Comparison of ENCODE assay signal across 21 mouse cellular contexts in the genomic region with DNA sequence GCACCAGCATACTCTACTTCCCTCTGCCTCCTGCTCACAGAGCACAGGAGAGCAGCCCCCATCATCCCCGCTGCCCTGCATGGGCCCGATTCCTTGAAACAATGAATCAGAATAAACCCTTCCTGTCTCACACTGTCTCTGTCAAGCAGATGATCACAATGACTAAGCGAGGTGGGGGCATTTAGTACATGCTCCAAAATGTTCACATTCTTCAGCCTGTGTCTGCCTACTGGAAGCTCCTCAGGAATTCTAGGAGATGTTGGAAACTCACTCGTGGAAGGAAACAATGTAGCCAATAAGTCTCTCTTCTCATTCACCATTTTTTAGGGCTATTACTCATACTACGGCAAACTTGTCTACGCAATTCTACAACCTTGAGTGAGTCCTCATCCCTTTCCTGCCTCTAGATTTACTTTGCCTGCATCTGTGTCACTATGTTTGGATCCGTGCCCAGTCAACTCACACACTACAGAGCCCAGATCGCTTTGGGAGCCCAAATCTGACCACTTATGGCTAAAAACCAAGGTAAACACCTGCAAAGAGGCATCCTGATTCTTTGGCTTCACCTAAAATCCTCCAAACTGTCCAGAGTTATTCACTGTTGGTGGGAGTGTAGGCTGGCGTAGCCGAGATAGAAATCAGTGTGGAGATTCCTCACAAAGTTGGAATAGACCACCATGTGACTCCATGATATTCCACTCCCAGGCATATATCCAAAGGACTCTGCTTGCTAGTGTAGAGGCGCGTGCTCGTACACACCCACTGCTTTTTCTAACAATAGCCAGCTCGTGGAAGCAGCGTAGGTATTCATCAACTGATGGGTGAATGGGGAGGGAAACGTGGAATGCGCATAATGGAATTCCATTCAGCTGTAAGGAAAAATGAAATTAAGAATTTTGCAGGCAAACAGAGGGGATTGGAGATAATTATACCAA.
DNase-seq lines count a peak whose midpoint lies in the region; ATAC-seq and TF ChIP-seq lines count a peak whose summit lies in the region.
"Had no signal": no experiment of that assay in that cellular context is flagged by ENCODE, and none has a peak within 500 bp of the region (broad histone marks: within the 10 kb centered on the region; RNA-seq: fewer than 3 reads in every experiment).

No protein-coding gene starts in this region.

- no peaks in the 10 kb centered on the region for H3K27me3 ChIP-seq in hindbrain, embryonic 14.5 days (ENCODE audit: control insufficient read depth, insufficient read depth, low read length)
- no peaks in the 10 kb centered on the region for H3K27me3 ChIP-seq in midbrain, embryonic 13.5 days
- H3K27me3 ChIP-seq: CH12.LX; heart, embryonic 15.5 days; kidney, embryonic 15.5 days; limb, embryonic 13.5 days; liver, embryonic 15.5 days; midbrain, embryonic 15.5 days had no signal

- ATAC-seq in hindbrain, embryonic 14.5 days (ENCODE audit: low FRiP score) = no peak
- ATAC-seq in midbrain, embryonic 13.5 days = no peak
- ATAC-seq: inflammation-experienced regulatory T-cells, adult 6 months; lung, postnatal 0 days; midbrain, embryonic 15.5 days had no signal

- no peaks in the 10 kb centered on the region for H3K9me3 ChIP-seq in hindbrain, embryonic 14.5 days (ENCODE audit: control insufficient read depth, low read length)
- H3K9me3 ChIP-seq in midbrain, embryonic 13.5 days = no peaks in the 10 kb centered on the region; the same call in 1 of the 2 replicates
- H3K9me3 ChIP-seq: heart, embryonic 15.5 days; midbrain, embryonic 15.5 days had no signal

- no peak overlapping the region for H3K9ac ChIP-seq in hindbrain, embryonic 14.5 days
- no peak overlapping the region for H3K9ac ChIP-seq in midbrain, embryonic 13.5 days (replicated peaks)
- H3K9ac ChIP-seq: heart, embryonic 15.5 days; kidney, embryonic 15.5 days; limb, embryonic 13.5 days; liver, embryonic 15.5 days; midbrain, embryonic 15.5 days had no signal

- H3K36me3 ChIP-seq in hindbrain, embryonic 14.5 days (replicated peaks; ENCODE audit: control insufficient read depth, insufficient read depth) = no peaks in the 10 kb centered on the region
- no peaks in the 10 kb centered on the region for H3K36me3 ChIP-seq in midbrain, embryonic 13.5 days
- H3K36me3 ChIP-seq: heart, embryonic 15.5 days; kidney, embryonic 15.5 days; limb, embryonic 13.5 days; liver, embryonic 15.5 days; midbrain, embryonic 15.5 days had no signal

- WGBS in hindbrain, embryonic 14.5 days = 72% methylated on average over 17 of the region's 17 CpGs
- 84% methylated on average over 17 of the region's 17 CpGs for WGBS in midbrain, embryonic 13.5 days

- peak; percentile 12 for DNase-seq in adrenal gland, adult 8-10 months
- DNase-seq in adrenal gland, postnatal 4 days (ENCODE audit: low spot score in 2 of 2) = no peak
- peak; percentile 11 to 39 for DNase-seq in layer of hippocampus, adult 2 months (ENCODE audit: low spot score in 2 of 2)
- no peak for DNase-seq in layer of hippocampus, postnatal 25 days (ENCODE audit: extremely low spot score in 1 of 2, low spot score in 1 of 2)
- peak; percentile 28 for DNase-seq in adrenal gland, postnatal 14 days
- peak; percentile 28 to 31 for DNase-seq in left cerebral cortex, postnatal 36 days (ENCODE audit: low spot score in 2 of 2)
- DNase-seq in hindbrain, embryonic 14.5 days (ENCODE audit: low spot score) = no peak
- DNase-seq: cerebellum, adult 11-12 months; cerebellum, postnatal 25 days; gastrocnemius, postnatal 14 days; heart, adult 2 months; thymus, adult 18-20 months had no signal

- H3K4me1 ChIP-seq in hindbrain, embryonic 14.5 days (replicated peaks; ENCODE audit: control insufficient read depth, insufficient read depth, low read length) = no peaks in the 10 kb centered on the region
- H3K4me1 ChIP-seq in midbrain, embryonic 13.5 days (replicated peaks) = 0 out of 2 replicates have a peak, but pooled peaks cover 3% of the 10 kb centered on the region
- H3K4me1 ChIP-seq: heart, embryonic 15.5 days; kidney, embryonic 15.5 days; limb, embryonic 13.5 days; liver, embryonic 15.5 days; midbrain, embryonic 15.5 days had no signal

- no peak overlapping the region for H3K4me3 ChIP-seq in layer of hippocampus, adult 2 months
- H3K4me3 ChIP-seq in hindbrain, embryonic 14.5 days (replicated peaks; ENCODE audit: low read length) = no peak overlapping the region
- H3K4me3 ChIP-seq in midbrain, embryonic 13.5 days (replicated peaks) = no peak overlapping the region
- H3K4me3 ChIP-seq: heart, adult 2 months; heart, embryonic 15.5 days; kidney, embryonic 15.5 days; limb, embryonic 13.5 days; liver, embryonic 15.5 days; midbrain, embryonic 15.5 days had no signal

- no peak overlapping the region for H3K4me2 ChIP-seq in hindbrain, embryonic 14.5 days (replicated peaks)
- no peak overlapping the region for H3K4me2 ChIP-seq in midbrain, embryonic 13.5 days (replicated peaks)
- H3K4me2 ChIP-seq: heart, embryonic 15.5 days; kidney, embryonic 15.5 days; limb, embryonic 13.5 days; liver, embryonic 15.5 days; midbrain, embryonic 15.5 days had no signal

- H3K27ac ChIP-seq in layer of hippocampus, adult 2 months = no peak overlapping the region
- H3K27ac ChIP-seq in hindbrain, embryonic 14.5 days = no peak overlapping the region
- no peak overlapping the region for H3K27ac ChIP-seq in midbrain, embryonic 13.5 days
- H3K27ac ChIP-seq: heart, adult 2 months; heart, embryonic 15.5 days; kidney, embryonic 15.5 days; limb, embryonic 13.5 days; liver, embryonic 15.5 days; midbrain, embryonic 15.5 days had no signal

- no peak for TF ChIP-seq CTCF in layer of hippocampus, adult 2 months (conservative IDR thresholded peaks at IDR 0.05)

- intact Hi-C loops in left cerebral cortex, postnatal 36 days (cut with DNase I) = loop anchor here (5.0 kb wide), 1 partner anchor 62 kb away; a partner anchor contains a TSS

Comparison
In these comparisons a context has a peak if more than half of its experiments do, and no peak if none do; other contexts are left out.
1. DNase-seq: peak in adrenal gland, adult 8-10 months (single experiment), layer of hippocampus, adult 2 months (2 of 2), adrenal gland, postnatal 14 days (single experiment) and left cerebral cortex, postnatal 36 days (2 of 2); none in adrenal gland, postnatal 4 days (0 of 2), layer of hippocampus, postnatal 25 days (0 of 2) and hindbrain, embryonic 14.5 days (single experiment).